Mouse (Mus musculus): Measurements from ENCODE around the gene Mycbp2. TPM values are rescaled to one million over a fixed set of nuclear protein-coding genes. Genes with fewer than 3 reads are reported as not detected.

Gene Mycbp2
- polyA plus RNA-seq, 1 experiment, result 17.8 TPM

GRCm38 (mm10) chr14:103098587-103099235 lies 247.9 kb downstream of the Mycbp2 start:
- TF ChIP-seq POLR2A (IDR thresholded peaks at IDR 0.05; ENCODE audit: low read depth, low read length) (no peak), CTCF (conservative IDR thresholded peaks at IDR 0.05; ENCODE audit: insufficient read depth, insufficient read length, low read depth, low read length) (no peak)
- 1% methylated on average over 82 of the region's 86 CpGs for WGBS

GRCm38 (mm10) chr14:103098213-103098586 lies 248.4 kb downstream of the Mycbp2 start:
- Histone ChIP-seq H3K36me3 (ENCODE audit: control insufficient read depth, insufficient read depth, low read length) (peaks cover 3% of the 10 kb centered on the region; the same call in 1 of the 2 replicates), H3K27ac (ENCODE audit: insufficient read depth, low read depth, low read length) (peak overlapping the region; percentile 86), H3K4me3 (ENCODE audit: insufficient read depth, low read depth, low read length) (peak overlapping the region; percentile 89), H3K4me1 (ENCODE audit: control insufficient read depth, insufficient read depth, low read length) (peaks cover 27% of the 10 kb centered on the region; the same call in 1 of the 2 replicates), H3K27me3 (replicated peaks; ENCODE audit: control insufficient read depth, insufficient read depth, low read length) (no peaks in the 10 kb centered on the region)
- no peak for DNase-seq
- WGBS, result 0% methylated on average over 2 of the region's 2 CpGs
- no peak for TF ChIP-seq POLR2A (IDR thresholded peaks at IDR 0.05; ENCODE audit: low read depth, low read length)

More at GRCm38 (mm10) chr14:103098587-103099235, 247.9 kb downstream of the Mycbp2 start:
- Histone ChIP-seq H3K27me3 (replicated peaks; ENCODE audit: control insufficient read depth, insufficient read depth, low read length) (no peaks in the 10 kb centered on the region), H3K27ac (ENCODE audit: insufficient read depth, low read depth, low read length) (peak overlapping the region; percentile 99), H3K4me3 (ENCODE audit: insufficient read depth, low read depth, low read length) (peak overlapping the region; percentile 89), H3K36me3 (ENCODE audit: control insufficient read depth, insufficient read depth, low read length) (peaks cover 3% of the 10 kb centered on the region; the same call in 1 of the 2 replicates), H3K4me1 (ENCODE audit: control insufficient read depth, insufficient read depth, low read length) (peaks cover 25% of the 10 kb centered on the region; the same call in 1 of the 2 replicates)
- DNase-seq, result peak; percentile 93

- Histone ChIP-seq H3K36me3 (ENCODE audit: control insufficient read depth, insufficient read depth, low read length) (peaks cover 3% of the 10 kb centered on the region), H3K4me1 (ENCODE audit: control insufficient read depth, insufficient read depth, low read length) (peaks cover 18% of the 10 kb centered on the region; the same call in 1 of the 2 replicates), H3K4me3 (ENCODE audit: insufficient read depth, low read depth, low read length) (no peak overlapping the region), H3K27ac (ENCODE audit: insufficient read depth, low read depth, low read length) (no peak overlapping the region), H3K27me3 (replicated peaks; ENCODE audit: control insufficient read depth, insufficient read depth, low read length) (no peaks in the 10 kb centered on the region)
- DNase-seq, result peak; percentile 39
- WGBS, result 43% methylated on average over 6 of the region's 6 CpGs
- TF ChIP-seq POLR2A (IDR thresholded peaks at IDR 0.05; ENCODE audit: low read depth, low read length), result no peak
- TF ChIP-seq CTCF (conservative IDR thresholded peaks at IDR 0.05; ENCODE audit: insufficient read depth, insufficient read length, low read depth, low read length), result no peak
Observed at GRCm38 (mm10) chr14:103096621-103097020, 250.0 kb downstream of the Mycbp2 start.

- H3K4me1 ChIP-seq (ENCODE audit: control insufficient read depth, insufficient read depth, low read length), result peaks cover 14% of the 10 kb centered on the region; the same call in 1 of the 2 replicates
- 89% methylated on average over 8 of the region's 8 CpGs for WGBS
- no peak for DNase-seq
- H3K36me3 ChIP-seq (ENCODE audit: control insufficient read depth, insufficient read depth, low read length), result peaks cover 3% of the 10 kb centered on the region
- H3K4me3 ChIP-seq (ENCODE audit: insufficient read depth, low read depth, low read length), result no peak overlapping the region
- H3K27me3 ChIP-seq (replicated peaks; ENCODE audit: control insufficient read depth, insufficient read depth, low read length), result no peaks in the 10 kb centered on the region
- H3K27ac ChIP-seq (ENCODE audit: insufficient read depth, low read depth, low read length), result no peak overlapping the region
- TF ChIP-seq CTCF (conservative IDR thresholded peaks at IDR 0.05; ENCODE audit: insufficient read depth, insufficient read length, low read depth, low read length) (no peak), POLR2A (IDR thresholded peaks at IDR 0.05; ENCODE audit: low read depth, low read length) (no peak)
Observed at GRCm38 (mm10) chr14:103095826-103096225, 250.8 kb downstream of the Mycbp2 start.

- Histone ChIP-seq H3K4me1 (ENCODE audit: control insufficient read depth, insufficient read depth, low read length) (peaks cover 14% of the 10 kb centered on the region; the same call in 1 of the 2 replicates), H3K36me3 (ENCODE audit: control insufficient read depth, insufficient read depth, low read length) (peaks cover 3% of the 10 kb centered on the region), H3K27ac (ENCODE audit: insufficient read depth, low read depth, low read length) (no peak overlapping the region), H3K4me3 (ENCODE audit: insufficient read depth, low read depth, low read length) (no peak overlapping the region), H3K27me3 (replicated peaks; ENCODE audit: control insufficient read depth, insufficient read depth, low read length) (no peaks in the 10 kb centered on the region)
- TF ChIP-seq CTCF (conservative IDR thresholded peaks at IDR 0.05; ENCODE audit: insufficient read depth, insufficient read length, low read depth, low read length) (no peak), POLR2A (IDR thresholded peaks at IDR 0.05; ENCODE audit: low read depth, low read length) (no peak)
- WGBS, result 78% methylated on average over 8 of the region's 8 CpGs
- no peak for DNase-seq
Observed at GRCm38 (mm10) chr14:103095036-103095435, 251.6 kb downstream of the Mycbp2 start.

- peaks cover 4% of the 10 kb centered on the region for H3K36me3 ChIP-seq (ENCODE audit: control insufficient read depth, insufficient read depth, low read length)
- H3K27me3 ChIP-seq (replicated peaks; ENCODE audit: control insufficient read depth, insufficient read depth, low read length), result no peaks in the 10 kb centered on the region
- TF ChIP-seq CTCF (conservative IDR thresholded peaks at IDR 0.05; ENCODE audit: insufficient read depth, insufficient read length, low read depth, low read length), result no peak
- no peak for TF ChIP-seq POLR2A (IDR thresholded peaks at IDR 0.05; ENCODE audit: low read depth, low read length)
- H3K4me3 ChIP-seq (ENCODE audit: insufficient read depth, low read depth, low read length), result no peak overlapping the region
- peak overlapping the region; percentile 12; the same call in 1 of the 2 replicates for H3K27ac ChIP-seq (ENCODE audit: insufficient read depth, low read depth, low read length)
- DNase-seq, result no peak
- peaks cover 14% of the 10 kb centered on the region; the same call in 1 of the 2 replicates for H3K4me1 ChIP-seq (ENCODE audit: control insufficient read depth, insufficient read depth, low read length)
- WGBS, result 36% methylated on average over 4 of the region's 4 CpGs
Observed at GRCm38 (mm10) chr14:103093670-103094069, 252.9 kb downstream of the Mycbp2 start.

- no peak overlapping the region for H3K4me3 ChIP-seq (ENCODE audit: insufficient read depth, low read depth, low read length)
- peaks cover 5% of the 10 kb centered on the region for H3K36me3 ChIP-seq (ENCODE audit: control insufficient read depth, insufficient read depth, low read length)
- DNase-seq, result no peak
- TF ChIP-seq CTCF (conservative IDR thresholded peaks at IDR 0.05; ENCODE audit: insufficient read depth, insufficient read length, low read depth, low read length) (no peak), POLR2A (IDR thresholded peaks at IDR 0.05; ENCODE audit: low read depth, low read length) (no peak)
- H3K4me1 ChIP-seq (ENCODE audit: control insufficient read depth, insufficient read depth, low read length), result peaks cover 14% of the 10 kb centered on the region; the same call in 1 of the 2 replicates
- WGBS, result 64% methylated on average over 3 of the region's 3 CpGs
- no peaks in the 10 kb centered on the region for H3K27me3 ChIP-seq (replicated peaks; ENCODE audit: control insufficient read depth, insufficient read depth, low read length)
- no peak overlapping the region for H3K27ac ChIP-seq (ENCODE audit: insufficient read depth, low read depth, low read length)
Observed at GRCm38 (mm10) chr14:103093236-103093635, 253.4 kb downstream of the Mycbp2 start.
